Mouse (Mus musculus): ENCODE results near the gene Mmgt2.

DNA sequence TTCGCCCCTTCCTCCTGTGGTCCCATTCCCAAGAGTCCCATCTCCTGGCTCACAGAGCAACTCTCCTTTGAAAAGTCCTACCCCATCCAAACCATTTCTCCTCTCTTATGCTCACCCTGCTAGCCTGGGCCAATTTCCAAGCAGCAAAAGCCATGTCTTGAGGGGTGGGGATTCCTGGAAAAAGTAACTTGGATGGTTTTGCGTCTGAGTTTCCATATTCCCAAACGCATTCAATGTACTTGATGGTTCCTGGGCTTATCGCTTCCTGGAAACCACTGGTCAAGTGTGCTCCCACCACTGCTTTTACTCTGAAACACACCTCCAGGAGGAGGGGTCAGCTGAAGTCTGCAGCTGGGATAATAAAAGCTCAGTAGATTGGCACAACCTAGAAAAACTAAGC, 10.1 kb upstream of the Mmgt2 start:
- TF ChIP-seq CTCF (IDR thresholded peaks at IDR 0.05; ENCODE audit: control insufficient read depth, insufficient read depth, low read length) (no peak), POLR2A (IDR thresholded peaks at IDR 0.05; ENCODE audit: borderline replicate concordance, control insufficient read depth, low read depth, low read length) (no peak)

Measured in bone marrow, adult 2 months (tissue).